Mouse (Mus musculus) kidney, embryonic 16.5 days (tissue): Measurements from ENCODE around the gene Grid1. TPM values are rescaled to one million over a fixed set of nuclear protein-coding genes. Genes with fewer than 3 reads are reported as not detected.

ENCODE experiments used
- ATAC-seq: fragments of 200-750 bp; cut with Nextera tagmentation; 2 replicates; pipeline ENCODE4 v1.8.0; 2017; ENCODE audit warnings: moderate TSS enrichment; ENCODE audit not compliant: low FRiP score, low TSS enrichment
- H3K27ac ChIP-seq: fragments of 300-500 bp; sonication (generic); 2 replicates; pipeline ENCODE4 v1.5.1; 2014; ENCODE audit warnings: low read length
- H3K27me3 ChIP-seq: fragments of 300-500 bp; sonication (generic); 2 replicates; pipeline ENCODE4 v1.6.1; 2014; ENCODE audit warnings: low read length, control low read depth, mixed read lengths; ENCODE audit not compliant: insufficient read depth
- H3K36me3 ChIP-seq: fragments of 300-500 bp; sonication (generic); 2 replicates; pipeline ENCODE4 v1.6.1; 2014; ENCODE audit warnings: low read length, control low read depth, mixed read lengths; ENCODE audit not compliant: insufficient read depth
- H3K4me1 ChIP-seq: fragments of 300-500 bp; sonication (generic); 2 replicates; pipeline ENCODE4 v1.6.1; 2014; ENCODE audit warnings: low read length, control low read depth, mixed read lengths; ENCODE audit not compliant: insufficient read depth
- H3K4me2 ChIP-seq: fragments of 300-500 bp; sonication (generic); replicated peaks from 2 replicates; pipeline ENCODE4 v1.6.1; 2014; ENCODE audit warnings: low read depth, low read length
- H3K4me3 ChIP-seq: fragments of 300-500 bp; sonication (generic); 2 replicates; pipeline ENCODE4 v1.5.1; 2014; ENCODE audit warnings: mild to moderate bottlenecking, low read length
- H3K9ac ChIP-seq: fragments of 300-500 bp; sonication (generic); replicated peaks from 2 replicates; pipeline ENCODE4 v1.6.1; 2014; ENCODE audit warnings: low read length
- H3K9me3 ChIP-seq: fragments of 300-500 bp; sonication (generic); 2 replicates; pipeline ENCODE4 v1.6.1; 2016; ENCODE audit warnings: low read length, control low read depth
- WGBS: fragments of 180-500 bp; shearing (Covaris S2); extraction: QIAGEN DNeasy Blood & Tissue Kit; methylation state at CpG from one replicate; pipeline ENCODE4 v1.1.7; 2014; 5-methylcytosine and 5-hydroxymethylcytosine counted together
- polyA plus RNA-seq: library from polyadenylated mRNA; unstranded; fragments of >200 nt; fragmentation: Nextera tagmentation; extraction: Ambion mirVana; gene quantifications from 2 replicates; pipeline ENCODE4 v1.2.1, GENCODE M21; 2015

The Grid1 gene
- polyA plus RNA-seq, 1 experiment from 2014 or later = 0.89 TPM

GRCm38 (mm10) chr14:35185399-35185798, 365.5 kb downstream of the Grid1 start:
- Histone ChIP-seq H3K4me1 (no peaks in the 10 kb centered on the region), H3K27me3 (no peaks in the 10 kb centered on the region), H3K9ac (no peak overlapping the region), H3K4me3 (no peak overlapping the region), H3K27ac (no peak overlapping the region), H3K9me3 (no peaks in the 10 kb centered on the region), H3K36me3 (no peaks in the 10 kb centered on the region), H3K4me2 (no peak overlapping the region)
- WGBS = 71% methylated on average over 1 of the region's 1 CpGs
- no peak for ATAC-seq

DNA sequence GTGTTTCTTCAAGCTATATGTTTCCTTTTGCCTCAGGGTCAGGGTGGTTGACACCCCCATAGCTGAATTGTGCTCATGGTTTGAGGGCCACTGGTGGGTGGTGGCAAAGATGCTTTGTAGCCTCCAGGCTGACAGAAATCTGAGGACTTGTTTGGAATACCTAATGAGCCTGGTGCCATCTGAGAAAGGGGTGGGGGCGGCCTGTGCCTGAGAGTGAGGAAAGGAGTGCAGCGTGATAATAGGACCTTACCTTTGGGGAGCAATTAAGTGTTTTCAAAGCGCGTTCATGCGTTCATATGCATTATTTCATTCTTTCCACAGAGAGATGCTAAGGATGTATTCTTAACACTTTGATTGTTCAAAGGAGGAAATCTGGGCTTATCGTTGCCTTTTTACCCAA, 372.3 kb downstream of the Grid1 start:
- Histone ChIP-seq H3K27me3 (no peaks in the 10 kb centered on the region), H3K4me3 (no peak overlapping the region), H3K9ac (no peak overlapping the region), H3K4me1 (no peaks in the 10 kb centered on the region), H3K4me2 (no peak overlapping the region), H3K36me3 (no peaks in the 10 kb centered on the region), H3K27ac (no peak overlapping the region), H3K9me3 (no peaks in the 10 kb centered on the region)
- WGBS = 88% methylated on average over 6 of the region's 6 CpGs
- no peak for ATAC-seq

DNA sequence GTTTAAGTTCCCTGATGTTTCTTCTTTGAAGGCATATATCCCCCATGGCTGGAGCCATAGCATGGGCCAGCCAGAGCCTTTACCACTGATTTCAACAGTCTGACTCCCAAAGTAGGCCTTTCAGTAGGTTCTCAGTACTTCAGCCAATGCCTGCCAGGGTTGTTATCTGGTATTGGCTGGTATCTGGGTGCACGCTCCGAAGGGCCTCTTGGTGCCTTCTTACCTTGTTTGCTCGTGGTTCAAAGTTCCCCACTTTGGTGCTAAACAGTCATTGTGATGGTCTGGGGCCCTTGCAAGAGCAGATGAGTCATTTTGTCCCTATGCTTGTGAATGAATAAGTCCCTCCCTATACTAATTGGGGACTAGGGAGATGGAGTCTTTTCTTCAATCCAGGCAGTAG, 377.5 kb downstream of the Grid1 start:
- no peak overlapping the region for H3K27ac ChIP-seq
- no peaks in the 10 kb centered on the region for H3K27me3 ChIP-seq
- no peaks in the 10 kb centered on the region for H3K4me1 ChIP-seq
- H3K4me2 ChIP-seq = no peak overlapping the region
- H3K9me3 ChIP-seq = no peaks in the 10 kb centered on the region
- ATAC-seq = no peak
- WGBS = 87% methylated on average over 3 of the region's 3 CpGs
- no peak overlapping the region for H3K9ac ChIP-seq
- H3K36me3 ChIP-seq = no peaks in the 10 kb centered on the region
- no peak overlapping the region for H3K4me3 ChIP-seq

DNA sequence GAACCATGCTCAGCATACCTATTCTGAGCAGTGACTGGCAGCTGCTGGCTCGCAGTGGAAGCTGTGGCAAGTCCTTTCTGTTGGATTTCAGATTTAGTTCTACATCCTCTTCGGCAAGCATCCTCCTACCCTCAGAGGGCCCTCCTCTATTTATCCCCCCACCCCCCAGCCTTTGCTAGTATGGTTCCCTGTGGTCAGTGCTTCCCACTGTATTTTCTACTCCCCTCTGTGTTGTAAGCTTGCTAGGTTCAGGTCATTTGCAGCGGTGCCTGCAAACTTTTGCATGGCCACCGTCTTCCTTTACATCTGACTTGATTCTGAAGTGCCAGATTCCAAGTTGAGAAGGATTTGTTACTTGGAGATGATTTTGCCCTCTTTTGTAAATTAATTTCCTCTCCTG, 378.5 kb downstream of the Grid1 start:
- no peak overlapping the region for H3K4me2 ChIP-seq
- no peak for ATAC-seq
- no peak overlapping the region for H3K4me3 ChIP-seq
- WGBS = 92% methylated on average over 4 of the region's 4 CpGs
- no peak overlapping the region for H3K27ac ChIP-seq
- H3K4me1 ChIP-seq = no peaks in the 10 kb centered on the region
- H3K27me3 ChIP-seq = no peaks in the 10 kb centered on the region
- H3K36me3 ChIP-seq = no peaks in the 10 kb centered on the region
- H3K9ac ChIP-seq = no peak overlapping the region
- H3K9me3 ChIP-seq = no peaks in the 10 kb centered on the region

DNA sequence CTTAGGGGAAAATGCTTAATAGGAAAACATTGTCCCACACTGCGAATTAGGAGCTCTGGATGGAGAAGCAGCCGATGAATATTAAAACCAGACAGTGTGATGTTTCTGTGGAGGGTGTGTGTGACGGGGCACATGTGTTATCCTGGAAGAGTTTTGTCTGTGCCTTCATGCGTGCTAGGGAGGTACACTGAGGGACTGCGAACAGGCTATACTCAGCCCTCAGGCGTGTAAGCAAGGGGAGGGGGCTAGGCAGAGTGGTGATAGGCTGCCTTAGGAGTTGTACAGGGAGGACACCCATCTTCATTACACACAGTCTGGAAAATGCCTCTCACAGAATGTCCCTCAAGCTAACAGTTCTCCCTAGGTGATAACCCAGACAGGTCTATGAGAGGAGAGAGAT, 379.0 kb downstream of the Grid1 start:
- 75% methylated on average over 6 of the region's 6 CpGs for WGBS
- Histone ChIP-seq H3K36me3 (no peaks in the 10 kb centered on the region), H3K4me3 (no peak overlapping the region), H3K9ac (no peak overlapping the region), H3K27ac (no peak overlapping the region), H3K4me2 (no peak overlapping the region), H3K4me1 (no peaks in the 10 kb centered on the region), H3K27me3 (no peaks in the 10 kb centered on the region), H3K9me3 (no peaks in the 10 kb centered on the region)
- no peak for ATAC-seq

- H3K9ac ChIP-seq = no peak overlapping the region
- WGBS = 66% methylated on average over 6 of the region's 6 CpGs
- no peak overlapping the region for H3K4me2 ChIP-seq
- no peaks in the 10 kb centered on the region for H3K36me3 ChIP-seq
- ATAC-seq = no peak
- no peaks in the 10 kb centered on the region for H3K9me3 ChIP-seq
- no peaks in the 10 kb centered on the region for H3K4me1 ChIP-seq
- H3K4me3 ChIP-seq = no peak overlapping the region
- H3K27me3 ChIP-seq = no peaks in the 10 kb centered on the region
- no peak overlapping the region for H3K27ac ChIP-seq
Observed at GRCm38 (mm10) chr14:35209444-35209843, 389.5 kb downstream of the Grid1 start.

DNA sequence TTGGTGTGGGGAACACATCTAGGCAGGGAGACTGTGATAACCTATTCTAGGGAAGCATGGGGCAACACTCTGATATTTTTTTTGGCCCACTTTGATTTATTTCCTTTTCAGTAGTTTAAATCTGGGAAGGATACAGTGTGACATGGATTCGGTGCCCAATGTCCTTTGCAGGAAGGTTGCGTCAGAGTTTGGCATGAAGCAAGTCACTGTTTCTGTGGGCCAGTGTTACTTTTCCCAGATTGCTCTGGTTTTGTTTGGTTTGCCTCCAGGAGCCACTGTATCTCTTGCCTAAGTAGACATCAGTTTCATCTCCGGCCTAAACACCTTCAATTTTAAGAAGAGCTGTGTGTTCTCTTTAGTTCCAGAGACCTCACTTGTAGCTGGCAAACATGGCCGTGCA, 399.1 kb downstream of the Grid1 start:
- no peaks in the 10 kb centered on the region for H3K36me3 ChIP-seq
- ATAC-seq = no peak
- H3K27ac ChIP-seq = no peak overlapping the region
- no peak overlapping the region for H3K4me2 ChIP-seq
- H3K4me1 ChIP-seq = no peaks in the 10 kb centered on the region
- no peak overlapping the region for H3K4me3 ChIP-seq
- no peaks in the 10 kb centered on the region for H3K27me3 ChIP-seq
- 90% methylated on average over 4 of the region's 4 CpGs for WGBS
- H3K9ac ChIP-seq = no peak overlapping the region
- no peaks in the 10 kb centered on the region for H3K9me3 ChIP-seq

DNA sequence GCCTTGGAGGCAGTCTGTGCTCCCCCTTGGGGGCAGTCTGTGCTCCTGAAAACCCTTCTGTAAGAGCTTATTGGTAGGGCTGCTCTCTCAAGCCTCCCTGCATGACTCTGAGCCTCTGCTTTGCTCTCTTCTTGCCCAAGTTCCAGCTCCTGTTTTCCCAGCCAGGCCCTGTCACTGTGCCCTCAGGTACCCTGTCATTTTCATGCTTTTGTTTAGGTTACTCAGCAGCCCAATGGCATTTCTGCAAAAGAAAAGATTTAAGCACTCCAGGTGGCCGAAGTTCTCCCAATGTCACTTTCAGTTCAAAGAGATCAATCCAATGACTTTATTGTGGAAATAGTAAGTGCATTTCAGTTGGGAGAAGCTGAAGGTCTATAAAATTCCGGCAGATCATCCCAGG, 402.3 kb downstream of the Grid1 start:
- no peak overlapping the region for H3K4me3 ChIP-seq
- no peak overlapping the region for H3K9ac ChIP-seq
- no peaks in the 10 kb centered on the region for H3K9me3 ChIP-seq
- no peak overlapping the region for H3K27ac ChIP-seq
- H3K4me1 ChIP-seq = no peaks in the 10 kb centered on the region
- H3K27me3 ChIP-seq = no peaks in the 10 kb centered on the region
- 59% methylated on average over 2 of the region's 2 CpGs for WGBS
- H3K36me3 ChIP-seq = no peaks in the 10 kb centered on the region
- no peak for ATAC-seq
- H3K4me2 ChIP-seq = no peak overlapping the region

- WGBS = 84% methylated on average over 5 of the region's 5 CpGs
- Histone ChIP-seq H3K4me1 (no peaks in the 10 kb centered on the region), H3K9ac (no peak overlapping the region)
Observed at GRCm38 (mm10) chr14:35227581-35227980, 407.7 kb downstream of the Grid1 start.

DNA sequence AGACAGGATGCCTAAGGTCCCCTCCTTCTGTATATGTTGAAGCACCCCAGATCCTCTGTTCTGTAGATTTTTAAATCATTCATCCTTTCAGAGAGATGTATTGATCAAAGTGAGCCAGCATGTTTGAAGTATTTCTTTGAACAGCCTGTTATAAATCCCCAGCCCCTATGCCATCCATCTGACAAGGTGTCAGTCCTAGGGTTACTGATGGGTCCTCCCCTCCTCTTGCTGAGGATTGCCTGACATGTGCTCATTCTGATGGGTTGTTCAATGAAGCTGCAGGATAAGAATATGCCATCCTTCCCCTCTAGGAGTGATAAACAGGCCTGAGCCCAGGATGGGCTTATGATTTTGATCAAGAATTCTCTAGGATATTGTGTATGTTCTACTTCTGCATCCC, 411.5 kb downstream of the Grid1 start:
- Histone ChIP-seq H3K36me3 (no peaks in the 10 kb centered on the region), H3K27ac (no peak overlapping the region), H3K9me3 (no peaks in the 10 kb centered on the region), H3K27me3 (no peaks in the 10 kb centered on the region), H3K4me1 (no peaks in the 10 kb centered on the region), H3K4me3 (no peak overlapping the region), H3K9ac (no peak overlapping the region), H3K4me2 (no peak overlapping the region)
- ATAC-seq = no peak

More at GRCm38 (mm10) chr14:35227581-35227980, 407.7 kb downstream of the Grid1 start:
- Histone ChIP-seq H3K9me3 (no peaks in the 10 kb centered on the region), H3K4me3 (no peak overlapping the region), H3K27me3 (no peaks in the 10 kb centered on the region), H3K4me2 (no peak overlapping the region), H3K27ac (no peak overlapping the region), H3K36me3 (no peaks in the 10 kb centered on the region)
- ATAC-seq = no peak

- Histone ChIP-seq H3K36me3 (no peaks in the 10 kb centered on the region), H3K27ac (no peak overlapping the region), H3K4me2 (no peak overlapping the region), H3K4me1 (no peaks in the 10 kb centered on the region), H3K9me3 (peaks cover 3% of the 10 kb centered on the region; the same call in 1 of the 2 replicates), H3K9ac (no peak overlapping the region), H3K4me3 (no peak overlapping the region), H3K27me3 (no peaks in the 10 kb centered on the region)
- no peak for ATAC-seq
- WGBS = 50% methylated on average over 6 of the region's 6 CpGs
Observed at GRCm38 (mm10) chr14:35242882-35243281, 423.0 kb downstream of the Grid1 start.
